Mouse (Mus musculus) thymus, adult 2 months (tissue): ENCODE results near the gene Mxra8.

Source experiments
- CTCF ChIP-seq: fragments of 200-500 bp; IDR thresholded peaks from 2 replicates; pipeline ENCODE4 v1.5.1; 2012; ENCODE audit warnings: mild to moderate bottlenecking, control low read depth, low read length, moderate library complexity, borderline replicate concordance; ENCODE audit not compliant: control insufficient read depth, poor library complexity, insufficient read depth; ENCODE audit errors: extremely low read depth
- POLR2A ChIP-seq: fragments of 200-500 bp; IDR thresholded peaks from 2 replicates; pipeline ENCODE4 v1.6.1; 2012; ENCODE audit warnings: mild to moderate bottlenecking, low read length, control low read depth, moderate library complexity; ENCODE audit not compliant: control insufficient read depth, poor library complexity, insufficient read depth; ENCODE audit errors: extremely low read depth

DNA sequence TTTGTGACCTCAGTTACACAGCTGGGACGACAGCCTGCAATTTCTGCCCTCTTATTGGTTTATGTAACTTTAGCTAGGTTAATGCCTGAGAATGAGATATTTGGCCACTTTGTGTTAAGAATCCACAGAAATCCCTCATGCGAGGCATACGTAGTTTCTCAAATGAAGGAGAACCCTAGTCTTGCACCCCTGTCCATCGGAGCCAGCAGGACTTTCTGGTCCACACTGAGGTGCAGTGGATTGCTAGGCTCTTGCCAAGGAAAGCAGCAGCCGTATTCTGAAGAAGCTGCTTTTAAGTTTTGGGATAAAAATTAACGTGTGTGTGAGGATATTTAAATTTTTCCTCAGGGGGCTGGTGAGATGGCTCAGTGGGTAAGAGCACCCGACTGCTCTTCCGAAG lies 8.9 kb upstream of the Mxra8 start:
- TF ChIP-seq CTCF (no peak), POLR2A (no peak)
